Mouse (Mus musculus) liver, embryonic 13.5 days (tissue): ENCODE data around the gene Trim2. TPM values are rescaled to one million over a fixed set of nuclear protein-coding genes. Genes with fewer than 3 reads are reported as not detected.

Experiments
- ATAC-seq: fragments of 200-750 bp; cut with Nextera tagmentation; 2 replicates; pipeline ENCODE4 v1.8.0; 2017; ENCODE audit warnings: low read depth, mild to moderate bottlenecking, moderate number of reproducible peaks, moderate library complexity
- DNase-seq: peaks from one replicate; pipeline ENCODE4 v3.0.0; 2022
- H3K27ac ChIP-seq: fragments of 300-500 bp; sonication (generic); 2 replicates; pipeline ENCODE4 v1.5.1; 2015; ENCODE audit warnings: moderate library complexity, mild to moderate bottlenecking, inconsistent platforms
- H3K27me3 ChIP-seq: fragments of 300-500 bp; sonication (generic); 2 replicates; pipeline ENCODE4 v1.6.1; 2015; ENCODE audit warnings: mild to moderate bottlenecking, inconsistent platforms
- H3K36me3 ChIP-seq: fragments of 300-500 bp; sonication (generic); 2 replicates; pipeline ENCODE4 v1.6.1; 2015; ENCODE audit warnings: mild to moderate bottlenecking, inconsistent platforms
- H3K4me1 ChIP-seq: fragments of 300-500 bp; sonication (generic); replicated peaks from 2 replicates; pipeline ENCODE4 v1.6.1; 2015; ENCODE audit warnings: inconsistent platforms
- H3K4me2 ChIP-seq: fragments of 300-500 bp; sonication (generic); 2 replicates; pipeline ENCODE4 v1.6.1; 2015; ENCODE audit warnings: inconsistent platforms, mild to moderate bottlenecking, moderate library complexity
- H3K4me3 ChIP-seq: fragments of 300-500 bp; sonication (generic); replicated peaks from 2 replicates; pipeline ENCODE4 v1.5.1; 2015; ENCODE audit warnings: mild to moderate bottlenecking, inconsistent platforms
- H3K9ac ChIP-seq: fragments of 300-500 bp; sonication (generic); 2 replicates; pipeline ENCODE4 v1.6.1; 2015; ENCODE audit warnings: mild to moderate bottlenecking, inconsistent platforms
- H3K9me3 ChIP-seq: fragments of 300-500 bp; sonication (generic); replicated peaks from 2 replicates; pipeline ENCODE4 v1.6.1; 2016; ENCODE audit warnings: inconsistent platforms
- WGBS: fragments of 180-500 bp; shearing (Covaris S2); methylation state at CpG from one replicate; pipeline ENCODE4 v1.1.7; 2015; ENCODE audit not compliant: insufficient replicate concordance; 5-methylcytosine and 5-hydroxymethylcytosine counted together
- polyA plus RNA-seq: library from polyadenylated mRNA; unstranded; fragments of >200 nt; fragmentation: Nextera tagmentation; extraction: Ambion mirVana; gene quantifications from 2 replicates; pipeline ENCODE4 v1.2.1, GENCODE M21; 2015

The Trim2 gene
- 3.9 and 4.8 TPM in 2 replicates for polyA plus RNA-seq

DNA sequence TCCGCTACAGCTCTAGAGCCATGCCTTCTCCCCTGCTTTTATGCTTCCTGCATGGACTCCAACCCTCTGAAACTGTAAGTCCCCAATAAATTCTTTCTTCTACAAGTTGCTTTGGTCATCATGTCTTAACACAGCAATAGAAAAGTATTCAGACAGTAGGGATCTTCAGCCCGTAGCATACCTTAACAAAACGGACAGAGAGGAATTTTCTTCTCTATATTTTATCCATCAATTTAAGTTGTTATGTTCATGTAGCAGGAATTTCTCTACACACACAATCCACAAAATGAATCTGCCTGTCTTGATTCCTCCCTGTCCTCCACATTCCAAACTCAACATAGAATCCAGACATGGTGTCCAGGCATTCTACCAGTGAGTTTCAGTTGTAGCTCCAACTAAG is at the start of gene Trim2:
Gene Trim2, minus strand, starts transcription at position 101 of the 400 bp plus-strand sequence.
- H3K4me1 ChIP-seq = peaks cover 13% of the 10 kb centered on the region
- peaks cover 58% of the 10 kb centered on the region for H3K27me3 ChIP-seq
- WGBS = 79% methylated on average over 3 of the region's 3 CpGs
- ATAC-seq (no peak), DNase-seq (no peak)
- no peak within 1 kb of the TSS for H3K4me2 ChIP-seq
- H3K27ac ChIP-seq = no peak within 1 kb of the TSS
- H3K36me3 ChIP-seq = no peaks in the 10 kb centered on the region
- H3K4me3 ChIP-seq = no peak within 1 kb of the TSS
- no peak within 1 kb of the TSS for H3K9ac ChIP-seq
- 0 out of 2 replicates have a peak, but pooled peaks cover 2% of the 10 kb centered on the region for H3K9me3 ChIP-seq

DNA sequence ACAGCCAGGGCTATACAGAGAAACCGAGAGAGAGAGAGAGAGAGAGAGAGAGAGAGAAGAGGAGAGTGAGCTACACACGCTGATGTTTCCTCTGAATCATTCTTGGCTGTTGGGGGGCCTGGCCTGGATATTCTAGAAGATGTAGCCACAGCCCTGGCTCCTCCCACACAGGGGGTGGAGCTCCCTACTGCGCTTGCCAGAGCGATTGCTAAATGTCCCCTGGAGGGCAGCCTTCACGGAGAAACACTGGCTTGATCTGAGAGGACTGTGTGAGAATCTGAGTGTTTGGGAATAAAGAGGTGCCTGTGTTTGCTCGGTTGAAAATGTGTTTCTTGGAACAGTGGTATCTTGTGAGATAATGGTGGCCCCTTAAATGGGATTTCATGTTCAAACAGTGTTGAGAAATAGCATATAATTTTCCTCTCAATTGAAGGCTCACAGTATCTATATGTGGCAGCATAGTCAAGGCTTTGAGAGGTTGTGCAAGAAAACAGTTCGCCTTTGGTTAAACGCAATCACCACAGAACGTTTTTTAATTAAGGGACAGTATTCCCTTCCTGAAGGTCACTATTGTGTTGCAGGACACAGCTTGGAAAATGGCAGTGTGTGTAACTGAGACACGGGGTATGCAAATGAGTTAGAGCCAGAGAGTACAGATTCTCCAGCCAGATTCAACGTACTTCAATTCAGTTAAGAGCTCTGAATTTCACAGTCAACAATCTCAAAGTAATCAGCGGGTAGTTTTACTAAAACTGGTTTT is 49.4 kb upstream of the Trim2 start:
- WGBS = 38% methylated on average over 12 of the region's 12 CpGs
- H3K9ac ChIP-seq = no peak overlapping the region
- no peaks in the 10 kb centered on the region for H3K9me3 ChIP-seq
- DNase-seq (peak; percentile 79), ATAC-seq (peak; percentile 86)
- no peak overlapping the region for H3K27ac ChIP-seq
- H3K4me1 ChIP-seq = peaks cover 26% of the 10 kb centered on the region
- H3K27me3 ChIP-seq = no peaks in the 10 kb centered on the region
- no peaks in the 10 kb centered on the region for H3K36me3 ChIP-seq
- no peak overlapping the region for H3K4me2 ChIP-seq
- H3K4me3 ChIP-seq = no peak overlapping the region

DNA sequence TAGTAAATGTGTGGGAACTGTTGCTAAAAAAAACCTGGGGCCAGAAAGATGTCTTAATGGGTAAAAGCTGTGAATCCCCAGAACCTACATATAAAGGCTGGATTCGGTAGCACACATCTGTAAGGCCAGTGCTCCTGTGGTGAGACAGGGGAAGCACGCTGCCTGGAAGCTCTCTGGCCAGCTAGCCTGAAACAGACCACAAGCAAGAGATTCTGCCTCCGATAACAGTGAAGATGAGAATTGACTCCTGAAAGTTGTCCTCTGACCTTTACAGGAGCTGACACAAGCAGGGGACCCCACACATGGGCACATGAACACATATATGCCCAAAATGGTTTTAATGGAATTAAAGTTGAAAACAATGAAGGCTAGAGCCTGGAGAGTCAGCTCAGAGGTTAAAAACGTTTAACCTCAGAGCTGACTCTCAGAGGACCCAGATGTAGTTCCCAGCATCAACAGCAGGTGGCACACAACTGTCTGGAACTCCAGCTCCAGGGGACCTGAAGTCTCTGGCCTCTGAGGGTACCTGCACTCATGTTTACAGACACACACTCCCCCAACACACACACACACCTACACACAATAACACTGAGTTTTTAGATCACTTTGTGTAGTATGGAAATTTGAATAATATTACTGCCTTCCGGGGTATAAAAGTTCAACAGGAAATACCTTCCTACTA is 45.8 kb upstream of the Trim2 start:
- DNase-seq = peak; percentile 63
- Histone ChIP-seq H3K27ac (0 out of 2 replicates have a peak overlapping the region, but pooled peaks have one; percentile 29), H3K27me3 (peaks cover 16% of the 10 kb centered on the region), H3K4me1 (peaks cover 49% of the 10 kb centered on the region), H3K36me3 (no peaks in the 10 kb centered on the region), H3K4me3 (no peak overlapping the region), H3K4me2 (no peak overlapping the region), H3K9me3 (no peaks in the 10 kb centered on the region), H3K9ac (no peak overlapping the region)
- ATAC-seq = no peak
- WGBS = 32% methylated on average over 5 of the region's 5 CpGs

DNA sequence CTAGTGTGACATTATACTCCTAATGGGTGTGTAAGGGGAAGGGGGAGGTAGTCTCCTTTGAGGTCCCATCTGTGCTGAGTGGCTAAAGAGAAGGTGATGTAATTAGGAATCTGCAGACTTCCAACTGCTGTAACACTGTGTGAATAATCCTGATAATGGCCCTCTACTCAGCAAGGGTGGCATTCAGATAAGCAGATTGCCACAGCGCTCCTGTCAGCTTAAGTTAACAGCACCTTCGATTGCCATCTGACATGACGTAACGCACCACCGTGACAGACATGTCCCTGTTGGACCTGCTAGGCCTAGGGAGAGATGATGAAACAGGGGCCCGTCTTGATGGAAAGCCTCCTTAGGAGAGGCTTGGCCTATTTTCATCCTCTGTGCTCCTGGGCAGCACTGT is 43.6 kb upstream of the Trim2 start:
- 26% methylated on average over 6 of the region's 6 CpGs for WGBS

DNA sequence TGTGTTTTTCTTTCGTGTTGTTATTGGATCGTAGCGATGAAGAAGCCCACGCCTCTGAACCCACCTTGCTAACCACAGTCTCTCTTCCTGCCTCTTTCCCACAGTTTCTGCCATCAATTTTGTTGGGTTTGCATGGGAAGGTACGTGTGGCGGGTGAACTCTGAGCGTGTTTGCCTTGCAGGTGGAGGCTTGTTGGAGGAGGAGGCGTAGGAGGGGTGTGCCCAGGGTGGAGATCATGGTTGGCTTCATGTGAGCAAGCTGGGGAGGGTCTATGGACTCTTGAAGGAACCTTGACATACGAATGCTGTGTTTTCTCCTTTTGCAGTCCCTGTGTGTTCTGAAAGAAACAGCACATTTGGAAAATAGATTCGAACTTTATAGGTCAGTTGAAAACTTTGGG is 43.1 kb upstream of the Trim2 start:
- H3K4me1 ChIP-seq = peaks cover 50% of the 10 kb centered on the region
- H3K27ac ChIP-seq = no peak overlapping the region

More for the DNA sequence above, 43.6 kb upstream of the Trim2 start:
- Histone ChIP-seq H3K27me3 (peaks cover 37% of the 10 kb centered on the region), H3K4me1 (peaks cover 46% of the 10 kb centered on the region), H3K9me3 (no peaks in the 10 kb centered on the region), H3K36me3 (no peaks in the 10 kb centered on the region), H3K4me2 (peak overlapping the region; percentile 19), H3K9ac (peak overlapping the region; percentile 3), H3K27ac (peak overlapping the region; percentile 56), H3K4me3 (no peak overlapping the region)
- peak; percentile 95 for ATAC-seq
- peak; percentile 85 for DNase-seq

DNA sequence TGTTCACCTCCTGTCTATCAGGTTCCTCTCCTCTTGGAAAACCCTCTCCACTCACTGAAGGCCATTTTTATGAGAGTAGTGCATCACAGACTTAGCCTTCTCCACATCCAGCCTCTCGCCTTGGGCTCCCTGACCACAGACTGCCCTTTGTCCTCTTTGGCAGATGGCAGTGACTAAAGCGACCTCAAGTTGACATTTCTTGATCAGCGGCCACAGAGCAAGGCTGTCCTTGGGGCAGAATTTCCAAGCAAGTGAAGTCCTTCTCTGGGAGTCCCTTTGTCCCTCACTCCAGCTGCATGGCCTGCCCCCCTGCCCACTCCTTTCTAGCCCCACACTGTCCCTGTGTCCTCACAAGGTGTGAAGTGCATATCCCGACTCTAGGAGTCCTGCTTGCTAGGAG is 40.7 kb upstream of the Trim2 start:
- Histone ChIP-seq H3K36me3 (no peaks in the 10 kb centered on the region), H3K4me1 (peaks cover 52% of the 10 kb centered on the region), H3K27ac (no peak overlapping the region), H3K9me3 (no peaks in the 10 kb centered on the region), H3K4me2 (no peak overlapping the region), H3K27me3 (peaks cover 50% of the 10 kb centered on the region), H3K4me3 (no peak overlapping the region), H3K9ac (no peak overlapping the region)
- ATAC-seq = no peak
- DNase-seq = no peak
- WGBS = 61% methylated on average over 4 of the region's 4 CpGs

More for the DNA sequence above, 43.1 kb upstream of the Trim2 start:
- Histone ChIP-seq H3K9ac (peak overlapping the region; percentile 3; the same call in 1 of the 2 replicates), H3K36me3 (no peaks in the 10 kb centered on the region), H3K4me3 (no peak overlapping the region), H3K27me3 (peaks cover 37% of the 10 kb centered on the region), H3K9me3 (no peaks in the 10 kb centered on the region), H3K4me2 (peak overlapping the region; percentile 19)
- 77% methylated on average over 10 of the region's 10 CpGs for WGBS
- no peak for ATAC-seq
- no peak for DNase-seq

DNA sequence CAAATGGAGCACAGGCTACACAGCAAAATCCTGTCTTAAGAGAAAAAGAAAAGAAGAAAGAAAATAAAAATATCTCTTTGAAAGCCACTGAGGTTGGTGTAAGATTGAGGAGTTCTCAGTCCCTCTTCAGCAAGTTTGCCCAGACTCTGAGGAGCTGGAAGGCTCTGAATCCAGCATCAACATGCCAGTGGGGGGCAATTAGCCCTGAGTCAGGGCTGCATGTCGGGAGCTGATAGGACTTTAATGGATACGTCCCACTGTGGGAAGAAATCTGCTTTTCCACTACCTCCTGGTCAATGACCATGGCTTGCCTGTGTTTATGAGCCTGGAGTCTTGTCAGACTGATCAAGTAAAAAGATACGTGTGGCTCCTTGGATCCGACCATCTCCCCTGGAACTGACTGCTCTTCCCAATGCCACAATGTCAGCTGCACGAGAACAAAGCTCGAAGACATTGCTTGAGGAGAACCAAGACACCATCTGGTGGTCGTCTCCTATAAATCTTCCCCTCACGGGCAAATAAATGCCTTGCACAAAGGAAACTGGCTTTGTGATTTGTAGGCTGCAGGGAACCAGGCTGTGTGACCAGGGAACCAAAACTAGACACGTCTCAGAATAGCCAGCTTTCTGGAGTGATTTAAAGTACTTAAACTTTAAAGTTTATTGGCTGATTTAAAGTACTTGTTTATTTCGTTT is 39.9 kb upstream of the Trim2 start:
- H3K36me3 ChIP-seq = no peaks in the 10 kb centered on the region
- no peak overlapping the region for H3K4me3 ChIP-seq
- ATAC-seq (no peak), DNase-seq (no peak)
- peaks cover 48% of the 10 kb centered on the region for H3K4me1 ChIP-seq
- no peak overlapping the region for H3K9ac ChIP-seq
- WGBS = 33% methylated on average over 10 of the region's 10 CpGs
- peaks cover 50% of the 10 kb centered on the region for H3K27me3 ChIP-seq
- no peak overlapping the region for H3K4me2 ChIP-seq
- H3K27ac ChIP-seq = no peak overlapping the region
- no peaks in the 10 kb centered on the region for H3K9me3 ChIP-seq

DNA sequence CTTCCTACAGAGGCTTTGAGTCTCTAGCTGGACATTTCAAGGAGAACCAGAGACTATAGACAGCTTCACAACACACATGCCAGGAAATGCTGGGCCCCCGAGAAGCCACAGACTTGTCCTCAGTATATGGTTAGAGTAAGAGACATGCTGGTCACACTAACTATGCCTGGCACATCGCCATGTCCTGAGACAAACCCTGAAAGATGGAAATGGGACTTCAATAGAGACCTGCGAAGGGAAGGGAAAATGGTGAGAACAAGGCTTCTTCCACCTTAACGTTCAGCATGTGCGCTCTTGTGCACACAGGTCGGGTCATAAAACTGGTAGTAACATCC is 38.9 kb upstream of the Trim2 start:
- Histone ChIP-seq H3K4me2 (peak overlapping the region; percentile 67), H3K36me3 (no peaks in the 10 kb centered on the region), H3K4me1 (peaks cover 40% of the 10 kb centered on the region), H3K27ac (no peak overlapping the region), H3K9ac (no peak overlapping the region), H3K9me3 (no peaks in the 10 kb centered on the region), H3K27me3 (peaks cover 50% of the 10 kb centered on the region), H3K4me3 (no peak overlapping the region)
- ATAC-seq (no peak), DNase-seq (no peak)
- 22% methylated on average over 6 of the region's 6 CpGs for WGBS

DNA sequence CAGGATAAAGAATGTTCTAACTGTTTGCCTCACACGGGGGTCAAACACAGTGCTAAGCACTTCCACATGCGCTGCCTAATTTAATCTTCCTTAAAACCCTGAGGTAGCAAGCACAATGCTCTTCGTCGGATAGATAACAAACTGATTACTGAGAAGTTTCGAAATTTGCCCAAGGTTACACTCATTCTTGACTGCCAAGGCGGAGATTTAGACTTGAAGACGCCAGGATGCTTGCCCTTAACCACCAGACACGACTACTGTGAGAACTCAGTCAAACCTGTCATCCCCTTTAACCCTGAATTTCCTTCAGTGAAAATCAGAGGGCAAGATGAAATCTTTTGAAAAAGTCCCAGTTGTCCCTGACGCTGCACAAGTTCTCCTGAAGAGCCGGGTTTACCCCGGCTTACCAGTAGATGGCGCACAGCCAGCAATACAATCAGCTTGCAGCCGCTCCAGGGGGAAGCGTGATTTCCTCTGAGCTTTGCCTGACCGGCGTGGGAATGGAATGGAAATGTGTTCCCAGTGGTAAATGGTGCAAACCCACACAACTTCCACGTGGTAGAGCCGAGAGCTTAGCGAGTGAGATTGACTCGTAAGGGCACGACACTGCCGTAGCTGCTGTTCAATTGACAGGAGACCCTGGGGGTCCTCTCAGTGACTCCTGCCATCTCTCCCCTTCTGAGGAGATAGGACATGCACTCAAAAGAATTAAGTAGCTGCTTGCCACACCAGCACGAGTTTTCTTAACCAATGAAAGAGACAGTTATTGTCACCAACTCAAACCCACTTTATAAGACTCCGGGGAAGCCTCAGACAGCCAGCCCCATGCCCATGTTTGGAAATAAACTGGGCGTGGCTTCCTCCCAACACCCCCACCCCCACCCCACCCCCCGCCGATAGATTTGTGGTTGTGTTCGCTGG is 38.3 kb upstream of the Trim2 start:
- ATAC-seq = peak; percentile 42; the same call in 1 of the 2 replicates
- Histone ChIP-seq H3K4me2 (peak overlapping the region; percentile 67), H3K9me3 (no peaks in the 10 kb centered on the region), H3K4me3 (peak overlapping the region; percentile 42), H3K36me3 (no peaks in the 10 kb centered on the region), H3K27ac (no peak overlapping the region), H3K27me3 (peaks cover 50% of the 10 kb centered on the region), H3K4me1 (peaks cover 34% of the 10 kb centered on the region), H3K9ac (0 out of 2 replicates have a peak overlapping the region, but pooled peaks have one; percentile 10)
- DNase-seq = peak; percentile 59
- 7% methylated on average over 28 of the region's 28 CpGs for WGBS

DNA sequence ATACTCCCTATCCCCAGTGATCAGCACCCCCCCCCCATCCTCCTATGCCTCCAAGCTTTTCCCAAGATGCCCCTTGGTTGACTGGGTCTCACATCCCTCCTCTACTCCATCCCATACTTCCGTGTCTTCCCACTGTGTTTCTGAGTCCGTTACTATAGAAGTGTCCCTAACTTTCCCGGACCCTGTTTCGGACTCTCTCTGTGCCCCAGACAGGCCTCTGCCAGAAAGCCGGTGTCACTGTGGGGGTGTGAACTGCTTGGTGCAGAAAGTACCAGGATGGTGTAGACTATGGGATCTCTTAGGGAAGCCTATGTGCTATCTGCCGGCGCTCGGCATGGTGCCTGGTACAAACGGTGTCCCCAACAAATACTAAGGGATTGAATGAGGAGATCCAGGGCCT is 36.4 kb upstream of the Trim2 start:
- 89% methylated on average over 9 of the region's 9 CpGs for WGBS
- Histone ChIP-seq H3K4me2 (no peak overlapping the region), H3K36me3 (no peaks in the 10 kb centered on the region), H3K27me3 (peaks cover 40% of the 10 kb centered on the region), H3K27ac (no peak overlapping the region), H3K9me3 (no peaks in the 10 kb centered on the region), H3K4me3 (no peak overlapping the region), H3K9ac (no peak overlapping the region), H3K4me1 (peaks cover 17% of the 10 kb centered on the region)
- DNase-seq (no peak), ATAC-seq (no peak)
